ENCODE assay signal across 8 mouse cellular contexts in the genomic region with DNA sequence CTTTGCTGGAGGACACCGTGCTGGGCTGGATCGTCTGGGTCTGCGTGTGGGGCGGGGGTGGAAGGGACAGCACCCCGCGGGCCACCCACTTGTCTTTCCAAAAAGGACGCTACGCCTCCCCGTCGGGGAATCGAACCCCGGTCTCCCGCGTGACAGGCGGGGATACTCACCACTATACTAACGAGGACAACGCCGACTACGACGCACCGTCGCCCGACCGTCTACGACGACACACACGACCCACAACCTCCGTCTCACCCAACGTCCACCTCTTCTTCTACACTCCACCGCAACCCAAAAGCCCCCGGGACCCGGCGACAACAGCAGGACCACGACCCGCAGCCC. TPM values are rescaled to one million over a fixed set of nuclear protein-coding genes. Genes with fewer than 3 reads are reported as not detected.
A peak's percentile ranks its signal among the peaks of the same experiment; 100 is the strongest.
DNase-seq lines count a peak whose midpoint lies in the region; ATAC-seq and TF ChIP-seq lines count a peak whose summit lies in the region.
"Not testable (repeated sequence)": the region's sequence is repeated elsewhere in the genome, so short reads cannot be mapped to it uniquely, and the experiment has no call there.
"Had no signal": no experiment of that assay in that cellular context is flagged by ENCODE, and none has a peak within 500 bp of the region (broad histone marks: within the 10 kb centered on the region; RNA-seq: fewer than 3 reads in every experiment).

No protein-coding gene starts in this region.

- H3K36me3 ChIP-seq in liver, embryonic 14.5 days (replicated peaks; ENCODE audit: control insufficient read depth, insufficient read depth, low read depth); midbrain, embryonic 15.5 days (replicated peaks): not testable (repeated sequence)

- H3K27me3 ChIP-seq in liver, embryonic 14.5 days (ENCODE audit: control insufficient read depth, insufficient read depth, low read length) = peaks cover 24% of the 10 kb centered on the region
- peaks cover 42% of the 10 kb centered on the region for H3K27me3 ChIP-seq in midbrain, embryonic 15.5 days (replicated peaks)

- intact Hi-C loops in gastrocnemius, adult 2 months (cut with DNase I) = not testable (repeated sequence)

- peak; percentile 56 for ATAC-seq in liver, embryonic 14.5 days (ENCODE audit: insufficient read depth)
- ATAC-seq in midbrain, embryonic 15.5 days (replicated peaks) = peak; percentile 43

- under 1% methylated on average over 18 of the region's 35 CpGs for WGBS in liver, embryonic 14.5 days (ENCODE audit: insufficient replicate concordance)
- 2% methylated on average over 26 of the region's 35 CpGs for WGBS in midbrain, embryonic 15.5 days

- TF ChIP-seq EP300 in liver, embryonic 14.5 days (IDR thresholded peaks at IDR 0.05; ENCODE audit: low read depth) = not testable (repeated sequence)

- H3K9ac ChIP-seq in liver, embryonic 14.5 days (replicated peaks); midbrain, embryonic 15.5 days: not testable (repeated sequence)

- TF ChIP-seq CTCF in gastrocnemius, adult 2 months (IDR thresholded peaks at IDR 0.05); liver, embryonic 14.5 days (IDR thresholded peaks at IDR 0.05; ENCODE audit: low read depth): not testable (repeated sequence)

- peak overlapping the region; percentile 56 for H3K4me3 ChIP-seq in gastrocnemius, adult 2 months
- H3K4me3 ChIP-seq in liver, embryonic 14.5 days (ENCODE audit: insufficient read depth in 1 of 2, low read depth in 2 of 2, low read length in 2 of 2) = peak overlapping the region in 1 of 2 experiments; percentile 26; a peak in 1 of 4 replicates
- H3K4me3 ChIP-seq in midbrain, embryonic 15.5 days = peak overlapping the region; percentile 25

- not testable (repeated sequence) for H3K9me3 ChIP-seq in liver, embryonic 14.5 days (ENCODE audit: control insufficient read depth, low read length); midbrain, embryonic 15.5 days

- not testable (repeated sequence) for H3K4me1 ChIP-seq in liver, embryonic 14.5 days (replicated peaks; ENCODE audit: control insufficient read depth in 2 of 2, insufficient read depth in 2 of 2, low read length in 1 of 2); midbrain, embryonic 15.5 days

- not testable (repeated sequence) for H3K27ac ChIP-seq in gastrocnemius, adult 2 months; liver, embryonic 14.5 days; midbrain, embryonic 15.5 days

- DNase-seq in cerebellum, postnatal 36 days = peak; percentile 33 to 36
- DNase-seq in gastrocnemius, adult 2 months = peak; percentile 46
- peak; percentile 80 for DNase-seq in heart, postnatal 4 days
- DNase-seq in kidney, postnatal 25 days = peak; percentile 27 to 37
- not testable (repeated sequence) for DNase-seq in liver, embryonic 14.5 days (ENCODE audit: low read depth in 3 of 3, low spot score in 3 of 3)
- peak; percentile 72 for DNase-seq in spleen, adult 12 weeks (ENCODE audit: low spot score)

- peak overlapping the region; percentile 53 for H3K4me2 ChIP-seq in liver, embryonic 14.5 days (ENCODE audit: low read depth)
- H3K4me2 ChIP-seq in midbrain, embryonic 15.5 days = peak overlapping the region; percentile 34

RNA-seq across cellular contexts. Expression of a gene that starts 0.5 kb away (rescaled TPM):
- total RNA-seq in gastrocnemius, adult 2 months (2021) = 1 to 10 TPM; 1.8 to 4.3 TPM
- 1 to 10 TPM; 4.2 to 4.6 TPM for total RNA-seq in heart, postnatal 4 days (2021)
- 12.7 and 14.6 TPM in 2 replicates for polyA plus RNA-seq in liver, embryonic 14.5 days (2012; rRNA removed)
- 19.2 and 24.6 TPM in 2 replicates for polyA plus RNA-seq in liver, embryonic 14.5 days (2014; fragmentation: Nextera tagmentation; extraction: Ambion mirVana)
- 10.7 and 11.7 TPM in 2 replicates for polyA plus RNA-seq in midbrain, embryonic 15.5 days (2015; fragmentation: Nextera tagmentation; extraction: Ambion mirVana)

RNA-seq across cellular contexts. Expression of a gene that starts 46.5 kb away (rescaled TPM):
- not detected for total RNA-seq in gastrocnemius, adult 2 months (2021)
- under 1 TPM; 0.36 to 0.56 TPM for total RNA-seq in heart, postnatal 4 days (2021)
- 1.9 and 2.6 TPM in 2 replicates for polyA plus RNA-seq in liver, embryonic 14.5 days (2012; rRNA removed)
- 1.7 and 2.0 TPM in 2 replicates for polyA plus RNA-seq in liver, embryonic 14.5 days (2014; fragmentation: Nextera tagmentation; extraction: Ambion mirVana)
- polyA plus RNA-seq in midbrain, embryonic 15.5 days (2015; fragmentation: Nextera tagmentation; extraction: Ambion mirVana) = 0.53 and 0.54 TPM in 2 replicates
- total RNA-seq: gastrocnemius, adult 8-10 months had no signal

RNA-seq across cellular contexts. Expression of a gene that starts 48.5 kb away (rescaled TPM):
- total RNA-seq in gastrocnemius, adult 2 months (2021) = 1 to 10 TPM in 1 of 2 experiments, under 1 TPM in 1; 0.75 to 1.8 TPM
- 1 to 10 TPM in 1 of 2 experiments, under 1 TPM in 1; 0.64 to 1.5 TPM for total RNA-seq in heart, postnatal 4 days (2021)
- polyA plus RNA-seq in liver, embryonic 14.5 days (2012; rRNA removed) = 1.8 and 2.2 TPM in 2 replicates
- polyA plus RNA-seq in liver, embryonic 14.5 days (2014; fragmentation: Nextera tagmentation; extraction: Ambion mirVana) = 1.9 and 2.6 TPM in 2 replicates
- polyA plus RNA-seq in midbrain, embryonic 15.5 days (2015; fragmentation: Nextera tagmentation; extraction: Ambion mirVana) = 6.5 and 9.0 TPM in 2 replicates
